Mouse (Mus musculus) hindbrain, postnatal 0 days (tissue): ENCODE results near the gene Zfp536. TPM values are rescaled to one million over a fixed set of nuclear protein-coding genes. Genes with fewer than 3 reads are reported as not detected.
"Not testable (repeated sequence)": the region's sequence is repeated elsewhere in the genome, so short reads cannot be mapped to it uniquely, and the experiment has no call there.

ENCODE experiments used
- ATAC-seq: fragments of 200-750 bp; cut with Nextera tagmentation; 2 replicates; pipeline ENCODE4 v1.8.0; 2017; ENCODE audit warnings: mild to moderate bottlenecking, moderate TSS enrichment, moderate library complexity
- DNase-seq: peaks from one replicate; pipeline ENCODE4 v3.0.0-alpha.2; 2015; ENCODE audit warnings: low spot score
- H3K27ac ChIP-seq: fragments of 300-500 bp; sonication (generic); 2 replicates; pipeline ENCODE4 v1.5.1; 2014; ENCODE audit warnings: mild to moderate bottlenecking
- H3K27me3 ChIP-seq: fragments of 300-500 bp; sonication (generic); 2 replicates; pipeline ENCODE4 v1.6.1; 2014; ENCODE audit warnings: low read length, mixed read lengths; ENCODE audit not compliant: insufficient read depth
- H3K36me3 ChIP-seq: fragments of 300-500 bp; sonication (generic); 2 replicates; pipeline ENCODE4 v1.6.1; 2014; ENCODE audit warnings: low read length, mixed read lengths; ENCODE audit not compliant: insufficient read depth
- H3K4me1 ChIP-seq: fragments of 300-500 bp; sonication (generic); 2 replicates; pipeline ENCODE4 v1.6.1; 2014; ENCODE audit warnings: antibody characterized with exemption, low read length, mixed read lengths; ENCODE audit not compliant: insufficient read depth
- H3K4me2 ChIP-seq: fragments of 300-500 bp; sonication (generic); 2 replicates; pipeline ENCODE4 v1.6.1; 2014; ENCODE audit warnings: low read depth, mild to moderate bottlenecking, low read length, moderate library complexity, mixed read lengths
- H3K4me3 ChIP-seq: fragments of 300-500 bp; sonication (generic); 2 replicates; pipeline ENCODE4 v1.5.1; 2014; ENCODE audit warnings: low read length
- H3K9ac ChIP-seq: fragments of 300-500 bp; sonication (generic); replicated peaks from 2 replicates; pipeline ENCODE4 v1.6.1; 2014; ENCODE audit warnings: mild to moderate bottlenecking, low read length, moderate library complexity, mixed read lengths
- H3K9me3 ChIP-seq: fragments of 300-500 bp; sonication (generic); 2 replicates; pipeline ENCODE4 v1.6.1; 2016; ENCODE audit warnings: low read length, mixed read lengths
- CTCF ChIP-seq: IDR thresholded peaks from 2 replicates; pipeline ENCODE4 v1.5.1; 2016; ENCODE audit warnings: antibody characterized with exemption, control low read depth, low read depth
- WGBS: fragments of 180-500 bp; shearing (Covaris S2); extraction: QIAGEN DNeasy Blood & Tissue Kit; methylation state at CpG from one replicate; pipeline ENCODE4 v1.1.7; 2014; 5-methylcytosine and 5-hydroxymethylcytosine counted together
- polyA plus RNA-seq: library from polyadenylated mRNA; unstranded; fragments of >200 nt; fragmentation: Nextera tagmentation; extraction: Ambion mirVana; gene quantifications from 2 replicates; pipeline ENCODE4 v1.2.1, GENCODE M21; 2015
- total RNA-seq: library from RNA; depleted of rRNA; stranded (reverse); fragments of >200 nt; gene quantifications from 2 replicates; pipeline ENCODE4 v1.2.3, GENCODE M21; 2014

Zfp536 gene
- total and polyA plus RNA-seq, 2 experiments from 2014 or later, result 32.6 to 74.1 TPM

DNA sequence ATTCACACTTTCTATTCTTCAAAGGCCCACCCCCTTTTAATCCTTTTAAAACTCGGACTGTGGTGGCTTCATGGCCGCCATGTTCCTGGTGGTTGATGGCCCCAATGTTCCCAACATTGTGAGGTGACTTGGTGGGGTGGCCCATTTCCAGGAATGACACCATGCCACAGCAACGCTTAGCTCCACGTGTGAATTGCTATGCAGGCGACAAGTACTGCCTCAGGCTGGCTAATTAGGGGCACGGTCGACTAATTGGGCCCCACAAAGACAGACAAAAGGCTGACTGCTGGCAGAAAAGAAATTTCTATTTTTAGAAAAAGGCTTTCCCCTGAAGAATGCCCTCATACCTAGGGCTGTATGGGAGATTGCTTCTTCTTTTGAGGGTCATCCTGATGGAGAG is 154.2 kb downstream of the Zfp536 start:
- H3K36me3 ChIP-seq, result no peaks in the 10 kb centered on the region
- no peak for DNase-seq
- no peak for ATAC-seq
- H3K4me3 ChIP-seq, result no peak overlapping the region
- H3K27me3 ChIP-seq, result no peaks in the 10 kb centered on the region
- H3K27ac ChIP-seq, result no peak overlapping the region
- 53% methylated on average over 7 of the region's 7 CpGs for WGBS
- TF ChIP-seq CTCF, result no peak
- no peak overlapping the region for H3K9ac ChIP-seq
- no peak overlapping the region for H3K4me2 ChIP-seq
- H3K9me3 ChIP-seq, result no peaks in the 10 kb centered on the region
- peaks cover 9% of the 10 kb centered on the region; the same call in 1 of the 2 replicates for H3K4me1 ChIP-seq

DNA sequence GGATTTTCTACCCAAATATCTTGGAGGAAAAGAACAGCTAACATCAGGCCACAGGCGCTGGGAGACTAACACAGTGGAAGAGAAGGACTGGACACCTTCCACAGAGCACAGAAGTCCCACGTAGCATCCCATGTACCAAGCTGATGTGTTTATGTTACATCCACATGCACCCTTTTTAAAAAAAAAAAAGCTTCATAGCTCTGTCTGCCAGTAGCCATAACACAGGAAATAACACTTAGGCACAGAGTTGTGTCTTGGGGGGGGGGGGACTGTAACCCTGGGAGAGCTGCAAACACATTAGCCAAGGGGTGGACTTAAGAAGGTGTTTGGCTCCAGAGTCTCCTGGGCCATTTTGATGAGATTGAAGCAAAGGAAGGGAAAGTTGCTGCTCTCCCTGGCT is 155.6 kb downstream of the Zfp536 start:
- DNase-seq, result no peak
- no peaks in the 10 kb centered on the region for H3K27me3 ChIP-seq
- no peak overlapping the region for H3K4me2 ChIP-seq
- ATAC-seq, result no peak
- no peaks in the 10 kb centered on the region for H3K9me3 ChIP-seq
- H3K27ac ChIP-seq, result no peak overlapping the region
- no peaks in the 10 kb centered on the region for H3K4me1 ChIP-seq
- 90% methylated on average over 2 of the region's 2 CpGs for WGBS
- no peak overlapping the region for H3K9ac ChIP-seq
- no peaks in the 10 kb centered on the region for H3K36me3 ChIP-seq
- no peak overlapping the region for H3K4me3 ChIP-seq
- no peak for TF ChIP-seq CTCF

DNA sequence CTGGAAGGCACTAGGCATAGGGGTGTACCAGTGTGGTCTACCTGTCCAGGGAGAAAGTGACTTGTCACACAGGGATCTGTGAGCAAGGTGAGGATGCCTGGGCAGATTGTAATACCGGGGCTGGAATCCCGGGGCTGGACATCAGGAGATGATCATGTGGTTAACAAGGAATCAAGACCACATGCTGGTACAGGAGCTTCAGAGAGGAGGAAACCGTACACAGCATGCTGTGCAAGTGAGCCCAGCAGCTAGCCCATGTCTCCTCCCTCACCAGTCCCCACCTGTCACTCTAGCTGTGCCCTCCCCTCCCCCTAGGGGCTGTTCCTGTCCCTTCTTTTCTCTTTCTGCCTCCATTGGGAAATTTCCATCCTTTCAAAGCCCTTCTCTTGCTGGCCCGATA is 157.5 kb downstream of the Zfp536 start:
- H3K4me2 ChIP-seq, result no peak overlapping the region
- H3K27ac ChIP-seq, result no peak overlapping the region
- ATAC-seq (no peak), DNase-seq (no peak)
- H3K9ac ChIP-seq, result no peak overlapping the region
- WGBS, result 56% methylated on average over 4 of the region's 4 CpGs
- H3K4me3 ChIP-seq, result no peak overlapping the region
- no peaks in the 10 kb centered on the region for H3K4me1 ChIP-seq
- H3K27me3 ChIP-seq, result no peaks in the 10 kb centered on the region
- no peaks in the 10 kb centered on the region for H3K36me3 ChIP-seq
- TF ChIP-seq CTCF, result no peak
- H3K9me3 ChIP-seq, result no peaks in the 10 kb centered on the region

DNA sequence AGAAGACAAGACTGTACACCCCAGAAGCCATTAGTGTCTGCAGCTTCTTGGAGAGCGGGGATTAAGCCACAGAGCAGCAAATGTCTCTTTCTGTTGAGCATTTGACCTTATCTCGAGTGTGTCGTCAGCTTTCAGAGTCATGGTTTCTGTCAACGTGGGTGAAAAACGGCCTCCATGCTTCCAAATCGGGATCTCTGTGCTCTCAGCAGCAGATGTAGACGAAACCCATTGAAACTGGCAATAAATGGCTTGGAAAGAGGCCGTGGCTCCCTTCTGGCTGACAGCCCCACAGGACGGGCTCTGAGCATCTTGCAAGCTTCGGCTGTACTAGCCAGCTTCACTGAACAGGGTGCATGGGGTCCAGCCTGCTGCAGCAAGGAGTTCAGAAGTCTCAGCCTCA is 159.1 kb downstream of the Zfp536 start:
- ATAC-seq (no peak), DNase-seq (no peak)
- Histone ChIP-seq H3K4me1 (no peaks in the 10 kb centered on the region), H3K27ac (no peak overlapping the region), H3K9ac (no peak overlapping the region), H3K9me3 (no peaks in the 10 kb centered on the region), H3K36me3 (no peaks in the 10 kb centered on the region), H3K4me2 (no peak overlapping the region), H3K4me3 (no peak overlapping the region), H3K27me3 (no peaks in the 10 kb centered on the region)
- 65% methylated on average over 10 of the region's 10 CpGs for WGBS
- TF ChIP-seq CTCF, result no peak

DNA sequence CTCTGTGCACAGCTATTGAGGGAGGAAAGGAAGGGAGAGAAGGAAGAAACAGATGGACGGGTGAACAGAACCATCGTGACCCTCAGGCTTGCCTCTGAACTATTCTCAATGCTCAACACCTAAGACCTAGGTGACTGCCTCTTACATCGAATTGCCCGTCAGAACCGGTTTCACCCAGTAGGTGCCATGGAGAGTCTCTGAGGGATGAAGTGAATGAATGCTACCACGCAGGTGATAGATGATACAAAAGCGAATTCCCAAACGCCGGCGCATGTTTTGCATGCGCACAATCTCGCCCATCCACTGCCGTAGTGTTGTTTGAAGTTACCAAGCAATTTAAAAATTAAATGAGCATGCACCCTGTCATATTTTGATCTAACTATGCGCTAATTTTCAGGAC is 164.9 kb downstream of the Zfp536 start:
- DNase-seq, result no peak
- H3K4me1 ChIP-seq, result no peaks in the 10 kb centered on the region
- no peaks in the 10 kb centered on the region for H3K9me3 ChIP-seq
- H3K27ac ChIP-seq, result no peak overlapping the region
- TF ChIP-seq CTCF, result no peak
- H3K27me3 ChIP-seq, result no peaks in the 10 kb centered on the region
- ATAC-seq, result no peak
- WGBS, result 94% methylated on average over 14 of the region's 14 CpGs
- H3K4me2 ChIP-seq, result no peak overlapping the region
- H3K4me3 ChIP-seq, result no peak overlapping the region
- no peak overlapping the region for H3K9ac ChIP-seq
- no peaks in the 10 kb centered on the region for H3K36me3 ChIP-seq

DNA sequence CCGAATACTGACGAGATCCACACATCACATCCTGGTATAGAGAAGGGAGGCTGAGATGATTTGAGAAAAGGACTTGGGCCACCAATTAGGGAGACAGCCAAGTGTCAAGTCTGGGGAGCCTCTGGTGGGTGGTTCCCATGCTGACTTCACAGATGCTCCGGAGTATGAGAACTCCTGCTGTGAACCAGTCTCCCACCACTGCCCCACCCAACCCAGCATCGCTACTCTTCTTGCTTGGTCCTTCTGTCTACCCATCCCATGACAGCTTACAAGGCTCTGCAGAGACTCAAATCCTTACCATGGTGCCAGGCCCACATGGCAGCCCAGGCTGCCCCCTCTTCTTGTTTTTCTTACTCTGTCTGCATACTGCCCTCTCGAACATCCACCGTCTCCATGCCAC is 165.5 kb downstream of the Zfp536 start:
- DNase-seq, result no peak
- H3K4me2 ChIP-seq, result no peak overlapping the region
- H3K27ac ChIP-seq, result no peak overlapping the region
- H3K9me3 ChIP-seq, result no peaks in the 10 kb centered on the region
- no peak overlapping the region for H3K9ac ChIP-seq
- H3K4me1 ChIP-seq, result no peaks in the 10 kb centered on the region
- TF ChIP-seq CTCF, result no peak
- no peaks in the 10 kb centered on the region for H3K36me3 ChIP-seq
- no peaks in the 10 kb centered on the region for H3K27me3 ChIP-seq
- WGBS, result 90% methylated on average over 6 of the region's 6 CpGs
- ATAC-seq, result no peak
- no peak overlapping the region for H3K4me3 ChIP-seq

DNA sequence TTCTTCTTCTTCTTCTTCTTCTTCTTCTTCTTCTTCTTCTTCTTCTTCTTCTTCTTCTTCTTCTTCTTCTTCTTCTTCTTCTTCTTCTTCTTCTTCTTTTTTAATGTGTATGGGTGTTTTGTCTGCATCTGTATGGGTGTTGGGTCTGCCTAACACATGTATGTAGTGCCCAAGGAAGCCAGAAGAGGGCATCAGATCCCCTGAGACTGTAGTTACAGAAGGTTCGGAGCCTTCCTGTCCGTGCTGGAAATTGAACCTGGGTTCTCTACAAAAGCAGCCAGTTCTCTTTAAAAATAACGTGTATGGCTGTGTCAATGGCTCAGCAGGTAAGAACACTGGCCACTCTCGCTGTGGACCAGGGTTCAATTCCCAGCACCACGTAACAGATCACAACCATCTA is 167.0 kb downstream of the Zfp536 start:
- Histone ChIP-seq H3K36me3 (no peaks in the 10 kb centered on the region), H3K4me3 (no peak overlapping the region), H3K9me3 (no peaks in the 10 kb centered on the region), H3K27me3 (no peaks in the 10 kb centered on the region), H3K27ac (no peak overlapping the region), H3K4me1 (no peaks in the 10 kb centered on the region), H3K4me2 (no peak overlapping the region), H3K9ac (no peak overlapping the region)
- no peak for DNase-seq
- 85% methylated on average over 5 of the region's 5 CpGs for WGBS
- 0 out of 2 replicates have a peak, but pooled peaks have one; percentile 5 for TF ChIP-seq CTCF
- no peak for ATAC-seq

DNA sequence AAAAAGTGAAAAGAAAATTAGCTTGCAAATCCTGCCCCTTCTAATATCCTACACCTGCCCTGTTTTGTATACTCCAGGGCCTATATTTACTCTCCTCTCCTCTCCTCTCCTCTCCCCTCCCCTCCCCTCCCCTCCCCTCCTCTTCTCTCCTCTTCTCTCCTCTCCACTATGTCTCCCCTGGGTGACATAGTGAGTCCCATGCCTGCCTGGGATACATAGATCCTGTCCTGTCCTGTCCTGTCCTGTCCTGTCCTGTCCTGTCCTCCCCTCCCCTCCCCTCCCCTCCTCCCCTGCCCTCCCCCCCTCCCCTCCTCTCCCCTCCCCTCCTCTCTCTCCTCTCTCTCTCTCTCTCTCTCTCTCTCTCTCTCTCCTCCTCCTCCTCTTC is 169.9 kb downstream of the Zfp536 start:
- H3K27ac ChIP-seq, H3K9ac ChIP-seq, DNase-seq, H3K36me3 ChIP-seq, H3K9me3 ChIP-seq, ATAC-seq, H3K4me2 ChIP-seq, H3K27me3 ChIP-seq, H3K4me3 ChIP-seq, H3K4me1 ChIP-seq: not testable (repeated sequence)
